Mouse (Mus musculus) testis, postnatal 10 days (tissue): ENCODE data around the gene Chic2.

Experiments used
- DNase-seq: peaks from one replicate; pipeline ENCODE4 v3.0.0; 2021; ENCODE audit warnings: low spot score

Chic2 gene

GRCm38 (mm10) chr5:75067125-75067756 is 22.7 kb upstream of the Chic2 start:
- peak; percentile 77 for DNase-seq

GRCm38 (mm10) chr5:75066715-75067114 is 22.1 kb upstream of the Chic2 start:
- DNase-seq, result no peak

GRCm38 (mm10) chr5:75063177-75063576 is 18.6 kb upstream of the Chic2 start:
- DNase-seq, result no peak

DNA sequence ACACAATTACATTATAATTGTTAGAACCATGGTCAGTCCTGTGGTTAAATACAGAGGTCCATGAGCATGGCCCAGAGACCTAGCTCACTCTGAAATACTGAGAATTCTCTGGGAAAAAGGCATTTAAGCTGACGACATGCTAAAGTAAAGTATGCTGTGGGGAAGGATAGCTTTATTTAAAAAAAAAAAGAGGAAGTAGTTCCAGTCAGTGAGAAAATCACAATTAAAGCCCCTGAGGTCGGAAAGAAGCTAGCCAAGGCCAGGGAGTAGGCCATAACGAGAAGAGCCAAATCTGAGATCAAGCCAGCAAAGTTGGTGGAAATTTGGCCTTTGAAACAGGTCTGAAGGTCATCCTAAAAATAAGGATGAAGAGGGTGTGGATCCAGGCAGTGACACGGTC is 6.5 kb upstream of the Chic2 start:
- no peak for DNase-seq

DNA sequence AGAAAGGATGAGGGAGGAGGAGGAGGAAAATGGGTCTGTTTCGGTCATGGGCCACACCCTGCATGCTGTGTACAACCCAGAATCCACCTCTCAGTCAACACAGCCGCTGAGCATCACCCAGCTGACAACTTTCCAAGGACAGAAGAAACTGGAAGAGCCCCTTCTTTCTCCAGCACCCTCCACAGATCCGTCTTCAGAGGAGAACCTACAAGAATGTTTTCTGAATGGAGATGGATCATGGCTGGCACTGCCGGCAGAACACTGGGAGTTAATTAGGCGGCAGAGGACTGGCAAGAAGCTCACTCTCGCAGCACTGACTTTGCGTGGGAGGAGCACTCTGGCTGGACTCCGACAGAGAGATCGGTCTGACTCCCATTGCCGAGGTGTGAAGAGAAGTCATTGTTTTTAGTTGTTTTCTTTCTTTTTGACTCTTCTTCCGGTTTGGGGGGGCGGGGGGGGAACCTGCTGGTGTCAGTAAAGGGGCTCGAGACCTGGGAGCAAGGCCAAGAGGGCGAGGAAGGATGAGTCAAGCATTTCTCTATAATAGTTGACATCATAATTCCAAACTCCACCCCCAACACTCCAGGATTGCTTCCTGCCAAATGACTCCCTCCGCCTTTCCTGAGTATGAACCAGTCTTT is 2.2 kb upstream of the Chic2 start:
- DNase-seq, result peak; percentile 77

- no peak for DNase-seq
These were observed 797 bp upstream of the Chic2 start for GRCm38 (mm10) chr5:75045371-75045770.

DNA sequence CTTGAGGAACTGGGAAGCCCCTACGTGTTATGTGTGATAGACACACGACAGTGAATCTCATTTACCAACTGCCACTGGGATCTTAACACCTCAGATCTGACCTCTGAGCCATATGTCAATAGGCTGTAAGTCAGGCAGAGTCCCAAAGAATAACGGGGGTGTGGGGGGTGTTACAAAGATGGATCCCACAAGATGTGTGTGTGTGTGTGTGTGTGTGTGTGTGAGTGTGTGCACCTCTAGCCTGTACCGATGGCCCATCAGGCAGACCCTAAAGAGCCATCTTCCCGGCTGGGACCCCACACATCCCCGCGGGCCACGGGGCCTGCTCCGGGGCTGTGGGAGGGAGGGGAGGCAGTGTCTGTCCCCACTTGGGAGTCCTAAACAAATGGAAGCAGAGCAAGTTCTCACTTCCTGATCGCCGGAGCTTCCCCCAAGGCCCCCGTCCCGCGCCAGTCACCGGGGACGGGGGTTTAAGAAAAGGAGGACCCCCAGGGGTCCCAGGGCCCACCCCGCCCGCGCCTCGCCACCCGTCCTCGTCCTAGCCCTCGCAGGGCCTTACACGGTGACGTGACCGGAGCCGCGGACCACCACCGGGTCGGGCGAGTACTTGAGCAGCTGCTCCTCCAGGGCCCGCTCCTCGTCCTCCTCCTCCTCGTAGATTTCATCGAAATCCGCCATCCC is 813 bp downstream of the Chic2 start:
- no peak for DNase-seq

DNA sequence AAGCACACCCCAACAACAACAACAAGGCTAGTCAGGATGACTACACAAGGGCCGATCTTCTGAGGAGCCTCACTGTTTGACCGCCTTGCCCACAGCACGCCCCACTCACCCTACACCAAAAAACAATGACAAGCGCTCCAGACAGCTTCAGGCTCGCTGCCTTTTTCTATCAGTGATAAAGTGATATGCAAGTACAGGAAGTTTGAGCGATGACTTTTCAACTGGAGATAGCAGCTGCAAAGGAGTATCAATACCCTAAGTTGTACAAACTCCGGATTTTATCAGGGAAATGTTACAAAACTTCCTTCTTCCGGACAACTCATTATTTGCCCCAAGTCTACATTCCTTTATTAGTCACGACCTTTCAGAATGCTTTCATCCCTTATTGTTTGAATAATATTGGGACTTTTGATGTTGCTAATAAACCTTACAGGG is 1.5 kb downstream of the Chic2 start:
- DNase-seq, result no peak

- no peak for DNase-seq
These were observed 5.3 kb downstream of the Chic2 start for GRCm38 (mm10) chr5:75039307-75039706.

DNA sequence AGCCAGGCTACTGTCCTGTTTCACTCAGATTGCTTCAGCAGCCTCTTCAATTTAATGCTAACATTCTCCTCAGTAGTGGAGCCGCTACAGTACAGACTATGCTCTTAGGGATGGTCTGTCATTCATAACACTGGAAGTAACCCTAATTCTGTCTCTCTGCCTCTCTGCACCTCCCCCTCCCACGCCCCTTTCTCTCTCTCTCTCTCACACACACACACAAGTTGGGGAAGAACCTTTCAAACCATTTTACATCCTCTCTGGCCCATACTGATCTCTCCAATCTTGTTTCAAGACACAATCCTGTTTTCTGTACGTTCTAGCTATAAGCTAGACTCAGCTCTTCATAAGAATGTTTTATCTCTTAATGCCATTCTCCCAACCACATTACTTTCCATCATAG is 9.1 kb downstream of the Chic2 start:
- DNase-seq, result no peak

DNA sequence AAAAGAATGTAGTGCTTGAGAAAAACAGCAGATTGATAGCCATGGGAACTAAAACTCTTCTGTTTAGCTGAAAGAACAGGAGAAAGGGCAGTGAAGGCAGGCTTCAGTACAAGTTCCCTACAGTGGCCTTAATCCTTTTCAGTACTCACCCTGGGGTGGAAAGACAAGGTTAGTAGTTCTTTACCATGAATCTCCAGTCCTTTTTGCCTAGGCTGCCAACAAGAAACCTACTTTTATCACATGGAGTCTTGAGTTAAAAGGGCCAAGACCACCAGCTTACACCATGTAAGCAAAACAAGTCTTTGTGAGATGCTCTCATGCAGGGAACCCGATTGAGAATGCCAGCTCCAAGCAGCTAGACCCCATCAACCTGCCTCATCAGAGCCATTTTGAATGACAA is 29.8 kb downstream of the Chic2 start:
- DNase-seq, result no peak

DNA sequence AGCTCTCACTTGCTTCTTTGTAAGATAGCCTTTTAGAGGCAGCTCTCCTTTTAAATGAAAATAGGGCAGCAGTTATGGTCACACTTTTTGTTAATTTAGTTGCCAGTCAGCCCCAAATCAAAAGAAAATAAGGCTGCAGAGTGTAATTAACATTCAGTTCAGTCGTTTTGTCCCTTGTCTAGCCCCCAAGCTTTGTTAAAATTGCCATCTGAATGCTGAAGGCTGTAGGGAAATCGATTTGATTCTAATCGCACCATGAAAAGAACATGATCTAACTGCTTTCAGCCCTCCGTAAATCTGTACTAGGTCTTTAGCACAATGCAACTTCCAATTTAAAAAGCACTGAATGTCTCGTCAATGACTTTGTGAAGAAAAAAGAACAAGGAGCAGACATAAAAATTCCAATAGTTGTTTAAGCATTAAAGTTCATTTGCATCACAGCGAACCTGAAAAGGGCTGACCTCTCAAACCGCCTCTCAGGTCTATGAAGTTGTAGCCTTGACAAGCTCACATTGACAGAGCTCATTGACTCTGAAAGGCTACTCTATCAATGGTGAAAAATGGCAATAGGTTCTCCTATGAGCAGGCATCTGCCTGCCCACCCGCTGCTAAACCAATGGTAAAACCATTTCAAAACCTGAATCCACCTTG is 31.7 kb downstream of the Chic2 start:
- DNase-seq, result no peak

DNA sequence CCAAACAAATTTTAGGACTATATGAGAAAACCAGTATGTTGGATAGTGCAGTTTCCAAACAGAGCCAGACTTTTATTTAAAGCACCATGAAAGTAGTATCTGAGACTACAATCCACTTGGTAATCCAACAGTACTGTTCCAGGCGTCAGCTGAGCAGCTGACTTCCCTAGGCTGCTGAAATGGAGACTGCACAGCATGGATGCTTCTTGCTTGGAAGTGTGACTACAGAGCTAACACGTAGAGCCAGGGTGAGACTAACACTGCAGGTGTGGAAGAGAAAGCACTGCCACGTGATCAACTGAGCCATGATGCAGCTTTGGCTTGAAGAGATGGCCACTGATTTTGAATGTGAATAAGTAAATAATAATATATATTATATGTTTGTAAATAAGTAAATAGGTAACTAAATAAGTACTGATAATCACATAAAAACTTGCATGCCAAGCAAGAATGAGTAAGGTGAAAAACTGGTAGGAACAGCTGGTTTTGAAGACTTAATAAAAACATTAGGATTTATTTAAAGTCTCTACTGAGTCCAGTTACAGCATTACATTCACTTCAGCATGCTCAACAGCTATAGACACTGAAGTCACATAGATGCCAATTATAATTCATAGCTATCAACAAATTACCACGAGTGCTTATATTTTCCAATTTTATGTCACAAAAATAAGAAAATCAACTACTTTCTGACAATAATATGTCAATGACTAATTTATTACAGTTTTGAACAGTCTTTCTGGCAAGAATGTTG is 32.4 kb downstream of the Chic2 start:
- DNase-seq, result no peak

DNA sequence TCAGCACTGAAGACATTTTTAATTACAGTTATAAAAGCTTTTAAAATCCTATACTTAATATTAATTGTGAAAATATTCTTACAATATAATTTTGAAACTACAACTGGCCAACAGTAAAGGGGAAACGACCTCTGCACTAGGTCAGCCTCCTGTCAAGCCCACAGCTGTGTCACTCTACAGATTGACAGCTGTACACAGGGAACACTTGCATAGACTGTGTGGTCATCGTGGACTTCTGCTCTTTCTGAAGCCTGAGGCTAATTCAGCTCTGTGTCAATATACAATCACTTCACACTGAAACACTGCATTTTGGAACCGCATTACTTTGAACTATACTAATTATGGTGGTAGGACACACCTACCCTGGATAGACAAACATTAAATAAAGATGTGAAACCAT is 39.8 kb downstream of the Chic2 start:
- DNase-seq, result no peak

- DNase-seq, result peak; percentile 61
These were observed 42.5 kb downstream of the Chic2 start for GRCm38 (mm10) chr5:75002109-75002508.

DNA sequence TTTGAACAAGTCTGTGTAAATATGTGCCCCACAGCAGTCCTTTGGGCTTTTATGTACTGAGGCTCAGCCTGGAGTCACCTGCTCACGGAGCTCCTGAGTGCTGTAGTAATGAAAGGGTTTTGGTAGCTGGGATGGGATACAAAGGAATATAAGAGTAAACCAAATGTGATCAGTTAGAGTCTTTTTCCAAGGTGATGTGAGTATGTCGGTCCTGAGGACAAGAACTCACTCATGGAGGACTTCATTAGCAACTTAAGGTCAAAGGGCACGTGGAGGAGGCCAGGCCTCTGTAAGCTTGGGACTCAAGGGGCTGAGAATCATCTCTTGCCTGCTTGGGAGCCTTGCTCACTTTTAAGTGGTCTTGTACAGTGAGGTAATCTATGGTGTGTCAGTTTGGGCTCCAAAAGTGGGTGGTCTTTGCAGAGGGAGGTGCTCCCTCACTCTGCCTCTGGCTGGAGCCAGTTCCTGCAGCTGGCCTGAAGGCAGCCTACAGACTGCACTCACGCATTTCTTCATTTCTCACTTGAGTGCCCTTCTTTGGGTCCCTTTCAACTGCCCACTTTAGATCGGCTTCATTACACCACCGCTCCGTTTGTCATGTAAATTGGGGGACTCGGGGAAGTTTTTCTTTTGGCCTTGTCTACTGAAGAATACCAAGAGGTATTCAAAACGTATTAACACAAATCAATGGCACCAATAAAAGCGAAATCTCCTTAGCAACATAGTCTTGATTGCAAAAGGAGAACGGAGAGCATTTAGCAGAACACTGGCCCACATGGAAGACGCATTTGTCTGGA is 45.7 kb downstream of the Chic2 start:
- DNase-seq, result no peak

- peak; percentile 58 for DNase-seq
These were observed 49.6 kb downstream of the Chic2 start for GRCm38 (mm10) chr5:74994947-74995346.

GRCm38 (mm10) chr5:74984101-74984500 is 60.5 kb downstream of the Chic2 start:
- DNase-seq, result peak; percentile 32

GRCm38 (mm10) chr5:74980574-74980973 is 64.0 kb downstream of the Chic2 start:
- no peak for DNase-seq

DNA sequence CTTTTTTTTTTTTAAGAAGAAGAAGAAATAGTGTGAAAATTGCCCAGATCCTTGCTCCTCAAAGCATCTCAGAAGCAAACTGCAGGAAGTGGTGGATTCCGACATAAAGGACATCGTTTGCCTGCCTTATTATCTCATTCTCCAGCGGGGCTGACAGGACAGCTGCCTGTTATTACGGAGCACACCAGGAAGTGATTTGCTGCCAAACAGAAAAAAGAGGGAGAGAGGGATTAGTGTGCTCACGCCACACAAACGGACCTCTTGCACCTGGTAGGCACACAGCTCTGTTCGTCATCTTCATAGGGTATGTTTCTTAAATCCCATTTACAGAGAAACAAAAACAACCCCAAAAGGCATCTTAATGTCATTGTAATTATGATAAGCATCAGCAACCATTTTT is 64.4 kb downstream of the Chic2 start:
- DNase-seq, result no peak

DNA sequence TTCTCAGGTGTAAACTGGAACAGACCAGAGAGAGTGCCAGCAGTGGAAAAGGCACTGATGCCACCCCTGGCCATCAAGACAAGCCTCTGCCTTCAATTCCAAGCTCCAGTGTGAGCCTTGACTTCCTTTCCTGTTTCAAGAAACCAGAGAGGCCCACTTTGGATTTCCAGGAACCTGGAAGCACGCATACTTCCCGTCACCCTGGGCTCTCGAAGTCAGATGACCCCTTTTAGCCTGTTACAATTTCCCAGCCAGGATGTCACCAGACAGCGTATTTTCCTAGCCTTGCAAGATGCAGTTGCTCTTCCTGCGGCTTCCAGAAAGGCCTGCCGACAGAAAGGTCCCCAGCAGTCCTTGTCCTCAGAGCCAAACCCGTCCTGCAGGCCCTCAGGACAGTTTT is 65.0 kb downstream of the Chic2 start:
- DNase-seq, result no peak
